Mouse (Mus musculus) testis, postnatal 10 days (tissue): ENCODE data around the gene Tmem201.

Experiments
- DNase-seq: peaks from one replicate; pipeline ENCODE4 v3.0.0; 2021; ENCODE audit warnings: low spot score

Gene Tmem201

GRCm38 (mm10) chr4:149683875-149684274, 54.0 kb downstream of the Tmem201 start:
- no peak for DNase-seq

- DNase-seq: no peak
Measured at GRCm38 (mm10) chr4:149679056-149679770, 58.6 kb downstream of the Tmem201 start.

DNA sequence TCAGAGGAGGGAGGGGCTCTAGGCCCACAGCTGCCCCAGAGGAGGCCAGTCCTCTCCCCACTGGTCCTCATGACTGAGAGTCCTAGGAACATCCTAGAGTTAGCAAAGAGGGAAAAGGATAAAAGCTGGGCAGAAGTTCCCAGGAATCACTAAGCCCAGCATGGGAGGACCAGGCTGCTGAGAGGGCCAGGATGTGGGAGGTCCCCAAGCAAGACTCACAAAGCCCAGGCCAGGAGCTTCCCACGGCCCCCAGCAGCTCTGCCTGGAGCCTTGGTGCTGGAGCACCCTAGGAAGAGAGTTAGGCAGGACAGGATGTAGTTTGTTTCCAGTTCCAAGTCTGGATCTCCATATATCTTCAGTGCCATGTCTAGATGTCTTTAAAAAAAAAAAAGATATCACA, 59.8 kb downstream of the Tmem201 start:
- DNase-seq: no peak

DNA sequence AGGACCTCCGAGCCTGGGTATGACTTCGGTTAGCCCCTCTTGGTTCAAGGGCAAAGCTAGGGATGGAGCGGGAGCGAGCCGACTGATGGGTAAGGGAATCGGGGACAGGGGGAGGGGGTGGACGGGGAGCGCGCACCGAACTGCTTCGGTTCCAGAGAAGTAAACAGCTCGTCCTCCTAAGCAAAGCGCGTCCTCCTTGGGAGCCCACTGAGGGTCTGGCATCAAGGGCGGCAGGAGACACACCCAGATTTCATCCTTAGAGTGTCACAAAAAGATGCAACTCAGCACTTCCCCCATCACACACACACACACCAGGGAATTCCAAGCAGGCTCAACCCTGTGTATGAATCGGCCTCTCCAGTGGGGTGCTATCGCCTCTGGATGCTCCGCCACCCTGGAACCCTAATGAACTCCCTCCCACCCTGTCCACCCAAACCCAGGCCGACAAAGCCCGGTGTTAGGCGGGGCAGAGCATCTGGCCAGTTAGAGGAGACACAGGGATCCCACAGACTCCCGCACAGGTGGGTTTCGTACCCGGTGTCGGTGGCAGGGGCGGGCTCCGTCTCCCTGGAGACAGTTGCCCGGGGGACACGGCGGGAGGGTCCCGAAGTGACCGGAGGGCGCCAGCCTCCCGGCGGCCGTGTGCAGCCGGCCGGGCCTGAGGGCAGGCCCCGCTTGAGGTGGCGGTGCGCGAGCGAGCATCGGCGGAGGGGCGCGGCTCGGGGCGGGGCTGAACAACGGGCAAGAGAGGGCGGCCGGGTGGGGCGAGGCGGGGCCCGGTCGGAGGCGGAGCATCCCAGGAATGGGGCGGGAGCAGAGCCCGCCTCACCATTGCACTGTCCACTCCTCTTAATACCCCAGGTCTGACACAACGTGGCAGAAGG, 62.2 kb downstream of the Tmem201 start:
- DNase-seq: peak; percentile 92

DNA sequence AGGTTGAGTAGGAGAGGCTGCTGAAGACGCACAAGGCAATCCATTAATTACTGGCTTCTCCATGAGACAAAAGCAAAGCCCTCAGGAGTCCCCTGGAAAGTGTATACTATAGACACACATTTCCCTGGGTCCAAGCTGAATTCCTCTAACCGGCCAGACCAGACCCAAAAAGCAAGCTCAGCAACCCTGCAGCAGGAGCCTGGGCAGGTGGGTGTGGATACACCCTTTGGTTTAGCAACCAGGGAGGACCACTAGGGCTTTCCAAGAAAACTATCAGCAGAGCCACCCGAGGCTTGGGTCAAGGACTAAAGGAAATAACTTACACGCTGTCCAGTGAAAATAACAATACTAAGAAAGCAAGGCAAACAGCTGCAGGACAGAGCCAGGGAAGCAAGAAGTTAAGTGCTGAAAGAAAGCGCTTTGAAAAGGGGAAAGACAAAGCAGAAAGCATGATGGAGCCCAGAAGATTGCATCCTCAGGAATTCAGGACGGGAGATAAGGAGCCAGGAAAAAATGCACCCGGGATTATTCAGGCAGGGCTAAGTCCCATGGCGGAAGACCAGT, 62.9 kb downstream of the Tmem201 start:
- DNase-seq: no peak

DNA sequence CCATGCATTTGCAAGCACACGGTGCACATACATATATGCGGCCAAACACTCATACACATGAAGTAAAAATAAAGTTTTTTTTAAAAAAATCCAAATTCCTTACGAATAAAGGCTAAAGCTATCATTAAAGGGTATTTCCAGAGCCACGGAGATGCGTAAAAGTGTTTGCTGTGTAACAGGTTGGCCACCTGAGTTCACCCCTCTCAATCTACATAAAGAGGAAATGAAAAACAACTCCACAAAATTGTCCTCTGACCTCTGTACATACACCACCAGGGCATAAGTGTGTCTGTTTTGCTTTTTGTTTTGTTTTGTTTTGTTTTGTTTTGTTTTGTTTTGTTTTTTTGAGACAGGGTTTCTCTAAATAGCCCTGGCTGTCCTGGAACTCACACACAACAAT, 65.1 kb downstream of the Tmem201 start:
- DNase-seq: no peak

- DNase-seq: no peak
Measured at GRCm38 (mm10) chr4:149671175-149671574, 66.7 kb downstream of the Tmem201 start.

DNA sequence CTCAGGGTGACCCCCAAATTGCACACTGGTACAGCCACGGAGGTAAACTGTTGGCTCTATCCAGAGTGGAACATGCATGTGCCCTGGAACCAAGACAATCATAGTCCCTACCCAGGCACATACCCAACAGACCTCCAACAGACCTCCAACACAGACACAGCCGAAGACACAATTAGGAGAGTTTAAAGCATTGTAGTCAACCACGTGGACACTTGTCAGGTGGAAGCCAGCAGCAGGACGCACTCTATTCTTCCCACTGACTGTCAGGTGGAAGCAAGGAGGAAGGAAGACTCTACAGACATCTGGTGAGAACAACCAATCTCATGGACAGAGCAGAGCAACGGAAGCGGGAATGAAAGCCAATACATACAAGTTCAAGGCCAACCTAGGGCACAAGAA, 72.2 kb downstream of the Tmem201 start:
- no peak for DNase-seq
